Mouse (Mus musculus): Measurements from ENCODE around the gene Catsper4. TPM values are rescaled to one million over a fixed set of nuclear protein-coding genes. Genes with fewer than 3 reads are reported as not detected.

The Catsper4 gene
- polyA plus RNA-seq, 1 experiment: not detected

GRCm38 (mm10) chr4:134243516-134244250 lies 16.5 kb upstream of the Catsper4 start, which contains the start of gene E130218I03Rik:
Gene E130218I03Rik, plus strand, starts transcription at chr4:134243662.
- no peaks in the 10 kb centered on the region for H3K9me3 ChIP-seq (ENCODE audit: control insufficient read depth, low read length)
- H3K36me3 ChIP-seq (ENCODE audit: control insufficient read depth): peaks cover 7% of the 10 kb centered on the region
- peaks cover 25% of the 10 kb centered on the region for H3K4me1 ChIP-seq (ENCODE audit: control insufficient read depth)
- H3K4me3 ChIP-seq (replicated peaks): peak within 1 kb of the TSS; percentile 83
- TF ChIP-seq TAL1 (IDR thresholded peaks at IDR 0.05; ENCODE audit: low read length) (no peak), GATA1 (IDR thresholded peaks at IDR 0.05; ENCODE audit: low read length) (no peak)
- peaks cover 30% of the 10 kb centered on the region for H3K27me3 ChIP-seq (ENCODE audit: control insufficient read depth)

GRCm38 (mm10) chr4:134238686-134239085 lies 11.5 kb upstream of the Catsper4 start:
- Histone ChIP-seq H3K27me3 (ENCODE audit: control insufficient read depth) (peaks cover 29% of the 10 kb centered on the region), H3K4me3 (replicated peaks) (no peak overlapping the region), H3K4me1 (ENCODE audit: control insufficient read depth) (peaks cover 15% of the 10 kb centered on the region), H3K9me3 (ENCODE audit: control insufficient read depth, low read length) (no peaks in the 10 kb centered on the region), H3K36me3 (ENCODE audit: control insufficient read depth) (peaks cover 3% of the 10 kb centered on the region; the same call in 1 of the 2 replicates)
- TF ChIP-seq TAL1 (IDR thresholded peaks at IDR 0.05; ENCODE audit: low read length): no peak

GRCm38 (mm10) chr4:134238279-134238651 lies 11.1 kb upstream of the Catsper4 start, which contains the start of gene Cnksr1:
Gene Cnksr1, minus strand, starts transcription at chr4:134238399.
- no peak within 1 kb of the TSS for H3K4me3 ChIP-seq (replicated peaks)
- H3K27me3 ChIP-seq (ENCODE audit: control insufficient read depth): peaks cover 32% of the 10 kb centered on the region
- peaks cover 13% of the 10 kb centered on the region for H3K4me1 ChIP-seq (ENCODE audit: control insufficient read depth)
- no peaks in the 10 kb centered on the region for H3K9me3 ChIP-seq (ENCODE audit: control insufficient read depth, low read length)
- TF ChIP-seq TAL1 (IDR thresholded peaks at IDR 0.05; ENCODE audit: low read length): no peak
- no peak for TF ChIP-seq GATA1 (IDR thresholded peaks at IDR 0.05; ENCODE audit: low read length)
- H3K36me3 ChIP-seq (ENCODE audit: control insufficient read depth): no peaks in the 10 kb centered on the region

- no peak overlapping the region for H3K4me3 ChIP-seq (replicated peaks)
- no peaks in the 10 kb centered on the region for H3K9me3 ChIP-seq (ENCODE audit: control insufficient read depth, low read length)
Observed at GRCm38 (mm10) chr4:134237582-134238278, 10.5 kb upstream of the Catsper4 start.

GRCm38 (mm10) chr4:134234876-134235275 lies 7.7 kb upstream of the Catsper4 start:
- H3K27me3 ChIP-seq (ENCODE audit: control insufficient read depth): peaks cover 34% of the 10 kb centered on the region
- H3K4me3 ChIP-seq (replicated peaks): no peak overlapping the region
- TF ChIP-seq GATA1 (IDR thresholded peaks at IDR 0.05; ENCODE audit: low read length): no peak
- no peak for TF ChIP-seq TAL1 (IDR thresholded peaks at IDR 0.05; ENCODE audit: low read length)
- H3K4me1 ChIP-seq (ENCODE audit: control insufficient read depth): peaks cover 13% of the 10 kb centered on the region
- no peaks in the 10 kb centered on the region for H3K36me3 ChIP-seq (ENCODE audit: control insufficient read depth)
- no peaks in the 10 kb centered on the region for H3K9me3 ChIP-seq (ENCODE audit: control insufficient read depth, low read length)

More at GRCm38 (mm10) chr4:134237582-134238278, 10.5 kb upstream of the Catsper4 start:
- no peaks in the 10 kb centered on the region for H3K36me3 ChIP-seq (ENCODE audit: control insufficient read depth)
- TF ChIP-seq TAL1 (IDR thresholded peaks at IDR 0.05; ENCODE audit: low read length) (no peak), GATA1 (IDR thresholded peaks at IDR 0.05; ENCODE audit: low read length) (no peak)
- H3K4me1 ChIP-seq (ENCODE audit: control insufficient read depth): peaks cover 13% of the 10 kb centered on the region
- peaks cover 32% of the 10 kb centered on the region for H3K27me3 ChIP-seq (ENCODE audit: control insufficient read depth)

GRCm38 (mm10) chr4:134230431-134230830 lies 3.2 kb upstream of the Catsper4 start:
- Histone ChIP-seq H3K27me3 (ENCODE audit: control insufficient read depth) (peaks cover 5% of the 10 kb centered on the region; the same call in 1 of the 2 replicates), H3K4me3 (replicated peaks) (no peak overlapping the region), H3K9me3 (ENCODE audit: control insufficient read depth, low read length) (no peaks in the 10 kb centered on the region), H3K4me1 (ENCODE audit: control insufficient read depth) (no peaks in the 10 kb centered on the region), H3K36me3 (ENCODE audit: control insufficient read depth) (no peaks in the 10 kb centered on the region)
- TF ChIP-seq TAL1 (IDR thresholded peaks at IDR 0.05; ENCODE audit: low read length) (no peak), GATA1 (IDR thresholded peaks at IDR 0.05; ENCODE audit: low read length) (no peak)

GRCm38 (mm10) chr4:134222793-134223600 lies 4.2 kb downstream of the Catsper4 start:
- TF ChIP-seq TAL1 (IDR thresholded peaks at IDR 0.05; ENCODE audit: low read length) (no peak), GATA1 (IDR thresholded peaks at IDR 0.05; ENCODE audit: low read length) (no peak)
- Histone ChIP-seq H3K4me3 (replicated peaks) (no peak overlapping the region), H3K9me3 (ENCODE audit: control insufficient read depth, low read length) (no peaks in the 10 kb centered on the region), H3K4me1 (ENCODE audit: control insufficient read depth) (peaks cover 4% of the 10 kb centered on the region), H3K36me3 (ENCODE audit: control insufficient read depth) (no peaks in the 10 kb centered on the region), H3K27me3 (ENCODE audit: control insufficient read depth) (peaks cover 2% of the 10 kb centered on the region; the same call in 1 of the 2 replicates)

GRCm38 (mm10) chr4:134206488-134207053 lies 20.6 kb downstream of the Catsper4 start:
- Histone ChIP-seq H3K4me1 (ENCODE audit: control insufficient read depth) (no peaks in the 10 kb centered on the region), H3K9me3 (ENCODE audit: control insufficient read depth, low read length) (no peaks in the 10 kb centered on the region), H3K27me3 (ENCODE audit: control insufficient read depth) (no peaks in the 10 kb centered on the region), H3K36me3 (ENCODE audit: control insufficient read depth) (no peaks in the 10 kb centered on the region), H3K4me3 (replicated peaks) (no peak overlapping the region)
- TF ChIP-seq GATA1 (IDR thresholded peaks at IDR 0.05; ENCODE audit: low read length) (no peak), TAL1 (IDR thresholded peaks at IDR 0.05; ENCODE audit: low read length) (no peak)
